Mouse (Mus musculus): ENCODE measurements around the gene Eci1.

DNA sequence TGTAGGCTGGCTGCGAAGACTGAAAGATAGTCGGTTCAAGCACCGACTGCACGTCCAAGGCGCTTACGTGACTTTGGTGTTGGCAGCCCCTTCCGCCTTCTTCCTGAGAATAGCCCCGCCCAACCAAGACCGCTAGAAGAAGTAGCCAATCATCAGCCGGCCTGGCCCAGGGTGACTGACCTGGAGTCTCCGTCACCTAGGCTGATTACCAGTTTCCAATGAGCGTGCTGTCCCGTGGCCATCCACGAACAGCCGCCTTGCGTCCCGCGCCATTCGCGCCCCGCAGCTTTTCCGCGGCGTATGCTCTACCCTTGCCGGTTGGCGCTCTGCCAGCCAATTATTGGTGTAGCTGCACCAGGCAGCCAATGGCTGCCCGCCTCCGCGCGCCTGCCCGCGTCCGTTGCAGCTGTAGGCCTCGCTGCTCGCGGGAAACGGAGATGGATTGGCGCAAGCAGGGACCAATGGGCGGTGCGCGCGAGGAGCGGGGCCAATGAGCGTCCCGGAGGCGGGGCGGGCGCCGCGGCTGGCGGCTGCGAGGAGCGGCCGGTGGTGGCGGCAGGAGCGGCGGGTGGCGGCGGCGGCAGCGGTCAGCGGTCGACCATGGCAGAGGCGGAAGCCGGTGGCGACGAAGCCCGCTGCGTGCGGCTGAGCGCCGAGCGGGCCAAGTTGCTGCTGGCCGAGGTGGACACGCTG, 43.6 kb downstream of the Eci1 start, which contains the start of the genes E4f1 and Pgp:
- TF ChIP-seq GATA1 (IDR thresholded peaks at IDR 0.05; ENCODE audit: low read length) (no peak), TAL1 (IDR thresholded peaks at IDR 0.05; ENCODE audit: low read length) (no peak)

Measured in erythroblast, embryonic 14.5 days (primary cell).